Mouse (Mus musculus): ENCODE results near the gene Tax1bp3.

Gene Tax1bp3

GRCm38 (mm10) chr11:73175612-73176011 lies 1.3 kb upstream of the Tax1bp3 start:
- DNase-seq (ENCODE audit: low spot score in 2 of 2) = peak; percentile 35 to 60

GRCm38 (mm10) chr11:73176186-73176585 lies 697 bp upstream of the Tax1bp3 start:
- no peak for DNase-seq (ENCODE audit: low spot score in 2 of 2)

DNA sequence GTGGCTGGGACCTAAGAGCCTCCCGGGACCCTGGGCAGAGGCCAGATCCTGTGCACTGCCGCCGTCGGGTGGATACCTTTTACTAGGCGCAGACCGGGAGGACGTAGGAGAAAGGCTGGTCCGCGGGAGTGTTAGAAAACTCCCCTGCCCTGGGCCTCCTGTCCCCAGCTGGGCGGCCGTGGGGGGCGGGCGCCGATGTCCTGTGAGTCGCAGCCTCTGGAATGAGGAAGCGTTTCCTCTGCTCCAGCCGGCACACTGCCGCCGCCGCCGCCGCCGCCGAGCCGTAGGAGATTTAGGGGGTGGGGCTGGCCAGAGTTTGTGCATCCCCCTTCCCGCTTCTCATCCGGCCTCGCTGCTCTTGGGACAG lies 609 bp downstream of the Tax1bp3 start:
- DNase-seq (ENCODE audit: low spot score in 2 of 2) = peak; percentile 77 to 87

DNA sequence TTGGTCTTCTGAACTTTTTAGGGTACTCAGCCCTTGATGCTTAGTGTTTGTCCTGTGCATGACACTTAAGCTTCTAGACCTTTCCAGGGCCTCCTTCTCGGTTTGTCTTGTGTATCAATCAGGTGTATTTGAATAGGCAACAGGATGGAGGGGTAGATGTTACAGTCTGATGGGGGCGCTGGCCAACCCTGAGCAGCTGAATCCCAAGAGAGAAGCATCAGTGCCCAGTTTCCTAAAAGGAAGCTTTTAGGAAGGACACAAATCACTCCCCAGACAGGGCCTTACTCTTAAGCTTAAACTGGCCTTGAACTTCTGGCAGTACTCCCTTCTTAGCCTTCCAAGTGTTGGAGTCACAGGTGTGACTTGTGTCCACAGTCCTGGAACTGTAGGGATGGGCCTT lies 1.0 kb downstream of the Tax1bp3 start:
- DNase-seq (ENCODE audit: low spot score in 2 of 2) = no peak

DNA sequence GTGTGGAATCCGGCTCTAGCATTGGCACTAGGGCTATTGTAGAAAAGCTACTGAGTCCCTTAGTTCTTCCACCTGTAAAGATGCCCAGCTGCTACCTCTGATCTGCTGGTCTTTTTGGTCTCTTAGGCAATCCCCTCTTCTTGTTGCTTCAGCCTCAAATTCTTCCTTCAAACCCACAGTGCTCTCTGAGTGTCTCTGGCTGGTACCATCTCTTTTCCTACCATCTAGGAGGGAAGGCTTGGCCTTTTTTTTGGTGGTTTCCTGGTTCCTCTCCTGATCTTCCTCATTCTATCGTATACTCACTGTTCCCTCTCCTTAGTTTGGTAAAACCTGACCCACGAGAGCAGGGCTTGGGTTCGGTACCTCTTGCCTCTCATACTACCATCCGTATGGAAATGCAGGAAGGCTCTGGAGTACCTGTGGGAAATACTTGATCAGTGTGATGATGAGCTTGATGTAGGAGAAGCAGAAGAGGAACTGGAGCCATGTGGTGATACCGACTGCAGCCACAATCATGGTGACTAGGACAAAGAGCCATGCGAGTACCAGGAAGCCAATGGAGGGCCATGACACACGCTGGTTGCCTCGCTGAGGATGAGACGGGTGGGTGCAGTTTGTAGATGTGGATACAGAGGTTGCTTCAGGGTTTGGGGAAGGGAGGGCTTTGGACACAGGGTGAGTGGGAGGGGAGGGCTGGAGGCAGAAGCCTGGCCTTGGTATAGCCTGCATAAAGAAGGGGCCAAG lies 9.2 kb downstream of the Tax1bp3 start:
- no peak for DNase-seq (ENCODE audit: low spot score in 2 of 2)

GRCm38 (mm10) chr11:73187231-73187630 lies 10.3 kb downstream of the Tax1bp3 start:
- no peak for DNase-seq (ENCODE audit: low spot score in 2 of 2)

GRCm38 (mm10) chr11:73193047-73193446 lies 16.2 kb downstream of the Tax1bp3 start:
- no peak for DNase-seq (ENCODE audit: low spot score in 2 of 2)

DNA sequence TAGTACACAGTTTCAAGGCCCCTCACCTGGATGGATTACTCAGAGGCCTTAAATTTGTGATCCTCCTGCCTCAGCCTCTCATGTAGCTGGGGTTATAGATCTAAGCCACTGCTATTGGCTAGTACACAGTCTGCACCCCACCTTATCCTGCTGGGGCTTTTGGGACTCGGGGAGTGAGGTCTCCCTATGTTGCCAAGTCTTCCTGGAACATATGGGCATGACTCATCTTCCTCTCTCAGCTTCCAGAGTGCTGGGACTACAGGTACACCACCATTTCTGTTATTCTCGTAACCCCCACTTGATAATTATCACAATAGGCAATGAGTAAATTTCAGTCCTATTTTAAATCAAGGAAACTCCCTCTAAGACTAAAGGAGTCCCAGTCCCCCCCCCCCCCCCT lies 17.6 kb downstream of the Tax1bp3 start:
- no peak for DNase-seq (ENCODE audit: low spot score in 2 of 2)

DNA sequence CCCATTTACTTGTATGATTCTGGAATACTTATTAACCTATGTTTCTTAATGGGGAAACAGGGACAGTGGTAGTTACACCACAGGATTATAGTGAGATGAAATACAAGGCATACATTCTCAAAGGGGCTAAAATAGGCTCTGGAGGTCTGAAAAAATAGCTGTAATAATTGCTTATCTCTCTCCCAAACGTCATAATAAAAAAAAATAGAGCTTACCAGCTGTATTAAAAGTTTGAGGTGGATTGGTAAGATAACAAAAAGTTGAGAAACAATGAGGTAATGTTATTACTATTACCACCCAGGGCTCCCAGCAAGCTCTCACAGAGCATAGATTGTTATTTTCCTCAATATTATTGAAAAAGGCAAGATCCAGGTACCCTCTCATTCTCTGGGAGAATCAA lies 21.3 kb downstream of the Tax1bp3 start:
- no peak for DNase-seq (ENCODE audit: low spot score in 2 of 2)

DNA sequence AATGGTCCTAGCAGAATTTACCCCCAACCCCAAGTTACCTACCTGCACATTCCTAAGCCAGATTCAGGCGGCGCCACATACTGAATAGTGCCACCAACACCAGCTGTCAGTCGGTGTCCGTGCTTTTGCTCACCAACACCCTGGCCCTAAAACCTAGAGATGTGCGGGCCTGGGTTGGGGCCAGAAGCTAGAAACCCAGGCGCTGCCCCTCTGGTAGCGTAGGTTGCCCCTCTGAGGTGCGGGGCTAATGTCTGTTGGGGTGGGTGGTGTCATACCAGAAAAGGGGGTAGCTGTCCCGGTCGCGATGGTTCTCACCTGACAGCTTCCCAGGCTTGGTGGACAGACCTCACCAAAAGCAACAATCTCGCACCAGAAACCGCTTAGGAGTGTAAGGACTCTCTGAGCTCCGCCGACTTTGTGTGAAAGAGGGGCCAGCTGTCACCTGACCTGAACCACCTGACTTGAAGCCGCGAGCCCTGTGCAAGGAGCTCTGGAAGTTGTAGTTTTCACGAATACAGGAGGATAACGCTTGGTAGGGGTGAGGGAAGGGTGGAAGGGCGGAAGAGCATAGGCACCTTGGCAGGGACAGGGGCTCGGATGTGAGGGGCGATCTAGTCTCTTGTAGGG lies 21.8 kb downstream of the Tax1bp3 start, which contains the start of gene Ctns:
Gene Ctns, minus strand, starts transcription at position 440 of the 627 bp plus-strand sequence.
- DNase-seq (ENCODE audit: low spot score in 2 of 2) = peak in 1 of 2 experiments; percentile 85

- DNase-seq (ENCODE audit: low spot score in 2 of 2) = peak; percentile 94
Measured at GRCm38 (mm10) chr11:73199230-73199712, 22.4 kb downstream of the Tax1bp3 start, which contains the start of gene Shpk. TSS of gene Shpk (plus strand) at chr11:73199460.

GRCm38 (mm10) chr11:73199879-73200278 lies 23.0 kb downstream of the Tax1bp3 start:
- no peak for DNase-seq (ENCODE audit: low spot score in 2 of 2)

DNA sequence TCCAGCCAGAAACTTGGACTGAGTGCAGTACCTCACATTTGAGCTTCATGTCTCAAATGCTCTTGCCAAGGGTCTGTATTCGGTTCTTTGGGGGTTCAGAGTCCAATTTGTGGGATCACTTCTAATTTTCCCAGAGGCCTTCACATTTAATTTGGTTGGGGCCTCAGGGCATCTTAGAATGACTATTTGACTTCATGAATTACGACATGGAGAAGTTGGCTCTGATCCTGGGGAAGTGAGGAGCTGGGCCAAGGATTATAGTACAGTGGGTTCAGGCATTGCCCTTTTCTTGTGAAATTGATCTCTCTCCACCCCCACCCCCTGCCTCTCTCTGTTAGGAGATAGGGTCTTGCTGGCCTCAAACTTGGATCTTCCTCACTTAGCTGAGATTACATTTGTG lies 24.1 kb downstream of the Tax1bp3 start:
- peak in 1 of 2 experiments; percentile 45 for DNase-seq (ENCODE audit: low spot score in 2 of 2)

- no peak for DNase-seq (ENCODE audit: low spot score in 2 of 2)
Measured at GRCm38 (mm10) chr11:73201597-73201996, 24.7 kb downstream of the Tax1bp3 start.

DNA sequence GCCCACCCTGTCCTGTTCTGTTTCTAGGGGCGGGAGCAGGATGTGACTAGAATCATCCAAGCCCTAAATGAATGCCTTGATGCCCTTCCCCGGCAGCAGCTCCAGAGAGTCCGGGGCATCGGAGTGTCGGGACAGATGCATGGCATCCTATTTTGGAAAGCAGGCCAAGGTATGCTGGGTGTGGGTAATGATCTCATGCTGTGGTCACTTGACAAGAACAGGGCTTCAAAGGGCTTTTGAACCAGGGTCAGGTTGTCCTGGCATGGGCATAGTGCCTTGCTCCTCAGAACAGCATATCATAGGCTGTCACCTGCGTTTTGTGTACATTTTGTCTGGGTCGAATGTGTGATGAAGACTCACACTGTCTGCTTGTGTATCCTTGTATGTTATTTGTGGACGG lies 27.0 kb downstream of the Tax1bp3 start:
- no peak for DNase-seq (ENCODE audit: low spot score in 2 of 2)

DNA sequence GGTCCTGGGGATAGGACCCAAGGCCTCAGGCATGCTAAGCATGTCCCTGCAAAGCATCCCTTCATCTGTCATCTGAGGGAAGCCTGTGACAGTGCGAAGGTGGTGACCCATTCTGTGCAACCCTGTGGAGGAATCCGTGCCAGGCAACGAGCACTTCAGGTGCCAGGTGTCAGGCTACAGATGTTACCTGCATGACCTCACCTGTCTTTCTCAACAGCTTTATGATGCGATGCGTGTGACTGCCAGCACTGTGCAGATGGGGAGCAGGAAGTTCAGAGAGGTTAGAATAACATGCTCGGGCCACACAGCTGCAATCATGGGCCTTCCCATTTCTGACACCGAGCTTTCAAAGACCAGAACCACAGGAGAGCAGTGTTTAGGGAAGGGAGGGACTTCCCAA lies 28.3 kb downstream of the Tax1bp3 start:
- no peak for DNase-seq (ENCODE audit: low spot score in 2 of 2)

GRCm38 (mm10) chr11:73207621-73208020 lies 30.7 kb downstream of the Tax1bp3 start:
- no peak for DNase-seq (ENCODE audit: low spot score in 2 of 2)

DNA sequence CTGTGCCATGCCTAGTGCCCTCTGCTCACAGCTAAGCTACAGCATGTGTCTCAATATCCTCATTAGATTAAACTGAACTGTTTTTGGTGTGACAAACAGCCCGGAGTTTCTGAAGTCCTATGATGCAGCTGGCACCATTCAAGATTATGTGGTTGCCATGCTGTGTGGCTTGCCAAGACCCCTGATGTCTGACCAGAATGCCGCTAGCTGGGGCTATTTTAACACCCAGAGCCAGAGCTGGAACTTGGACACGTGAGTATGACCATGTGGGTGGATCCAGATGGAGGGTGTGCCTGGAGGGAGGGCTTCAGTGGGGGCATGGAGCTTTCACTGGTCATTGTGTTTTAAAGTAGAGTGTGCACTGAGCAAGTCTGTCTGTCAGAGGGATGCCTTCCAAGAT lies 37.1 kb downstream of the Tax1bp3 start:
- no peak for DNase-seq (ENCODE audit: low spot score in 2 of 2)

- no peak for DNase-seq (ENCODE audit: low spot score in 2 of 2)
Measured at GRCm38 (mm10) chr11:73219671-73220070, 42.8 kb downstream of the Tax1bp3 start.

- no peak for DNase-seq (ENCODE audit: low spot score in 2 of 2)
Measured at GRCm38 (mm10) chr11:73220651-73221050, 43.8 kb downstream of the Tax1bp3 start.

DNA sequence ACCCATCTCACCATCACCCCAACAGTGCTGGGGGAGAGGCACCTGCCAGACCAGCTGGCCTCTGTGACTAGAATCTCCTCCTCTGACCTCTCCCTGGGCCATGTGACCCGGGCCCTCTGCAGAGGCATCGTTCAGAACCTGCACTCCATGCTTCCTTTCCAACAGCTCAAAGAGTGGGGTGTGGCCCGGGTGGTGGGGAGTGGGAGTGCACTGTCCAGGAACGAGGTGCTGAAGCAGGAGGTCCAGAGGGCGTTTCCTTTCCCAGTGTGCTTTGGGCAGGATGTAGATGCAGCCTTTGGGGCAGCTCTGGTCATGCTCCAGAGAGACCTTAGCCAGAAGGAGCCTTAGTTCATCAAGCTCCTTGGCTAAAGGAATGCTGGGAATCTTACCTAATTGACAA lies 46.0 kb downstream of the Tax1bp3 start:
- no peak for DNase-seq (ENCODE audit: low spot score in 2 of 2)

DNA sequence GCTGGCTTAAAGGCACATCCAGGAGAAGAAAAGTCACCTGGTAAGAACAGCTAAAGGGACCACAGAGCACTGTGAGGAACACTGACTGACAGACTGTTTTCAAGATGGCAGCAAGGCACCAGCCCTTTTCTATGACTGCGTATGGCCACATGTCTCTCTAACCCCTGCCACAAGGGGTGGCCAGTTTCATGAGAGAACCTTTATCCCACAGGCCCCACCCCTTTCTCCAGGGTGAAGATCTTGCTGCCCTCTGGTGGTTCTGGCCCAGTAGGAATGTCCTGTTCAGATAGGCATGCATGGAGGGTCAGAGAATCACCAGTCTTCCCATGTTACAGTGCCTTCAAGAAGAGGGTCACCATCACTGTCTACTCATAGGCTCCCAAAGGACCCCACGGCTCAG lies 47.1 kb downstream of the Tax1bp3 start:
- DNase-seq (ENCODE audit: low spot score in 2 of 2) = peak in 1 of 2 experiments; percentile 30

- DNase-seq (ENCODE audit: low spot score in 2 of 2) = no peak
Measured at GRCm38 (mm10) chr11:73225856-73226255, 49.0 kb downstream of the Tax1bp3 start.
